In genomic region chr14:98832401-98832800, GRCm38 (mm10) we compare ENCODE assay signal across 21 mouse cellular contexts.
A peak's percentile ranks its signal among the peaks of the same experiment; 100 is the strongest.
DNase-seq lines count a peak whose midpoint lies in the region; ATAC-seq lines count a peak whose summit lies in the region.
"Had no signal": no experiment of that assay in that cellular context is flagged by ENCODE, and none has a peak within 500 bp of the region (broad histone marks: within the 10 kb centered on the region; RNA-seq: fewer than 3 reads in every experiment).

No protein-coding gene starts in this region.

- DNase-seq in forebrain, embryonic 11.5 days (ENCODE audit: low spot score), result no peak
- peak; percentile 24 for DNase-seq in kidney, adult 9 months
- DNase-seq in Muller cell, postnatal 12 days (ENCODE audit: inconsistent ontology term), result peak; percentile 35
- DNase-seq in layer of hippocampus, adult 9-10 months (ENCODE audit: low spot score), result no peak
- no peak for DNase-seq in thymus, adult 18-20 months
- DNase-seq: adrenal gland, adult 2 months; cerebellum, adult 18-20 months; cerebellum, postnatal 25 days; liver, embryonic 13.5 days; lung, adult 2 months; lung, postnatal 14 days; thymus, adult 2 months; thymus, postnatal 4 days had no signal

- peaks cover 4% of the 10 kb centered on the region; the same call in 1 of the 2 replicates for H3K4me1 ChIP-seq in forebrain, embryonic 11.5 days (replicated peaks; ENCODE audit: control insufficient read depth, insufficient read depth, low read length)
- peaks cover 30% of the 10 kb centered on the region for H3K4me1 ChIP-seq in forebrain, embryonic 13.5 days
- peaks cover 23% of the 10 kb centered on the region for H3K4me1 ChIP-seq in kidney, embryonic 16.5 days (ENCODE audit: insufficient read depth, low read length)
- H3K4me1 ChIP-seq in limb, embryonic 13.5 days, result peaks cover 11% of the 10 kb centered on the region; the same call in 1 of the 2 replicates
- H3K4me1 ChIP-seq: liver, embryonic 13.5 days; midbrain, embryonic 15.5 days had no signal

- WGBS in forebrain, embryonic 11.5 days, result 34% methylated on average over 7 of the region's 7 CpGs
- WGBS in forebrain, embryonic 13.5 days, result 17% methylated on average over 7 of the region's 7 CpGs
- 59% methylated on average over 7 of the region's 7 CpGs for WGBS in kidney, embryonic 16.5 days
- WGBS in limb, embryonic 13.5 days, result 24% methylated on average over 7 of the region's 7 CpGs

- H3K27me3 ChIP-seq in forebrain, embryonic 11.5 days (ENCODE audit: control insufficient read depth, insufficient read depth, low read length), result no peaks in the 10 kb centered on the region
- H3K27me3 ChIP-seq in forebrain, embryonic 13.5 days, result no peaks in the 10 kb centered on the region
- H3K27me3 ChIP-seq in kidney, embryonic 16.5 days (ENCODE audit: insufficient read depth, low read length), result no peaks in the 10 kb centered on the region
- H3K27me3 ChIP-seq in limb, embryonic 13.5 days, result no peaks in the 10 kb centered on the region
- H3K27me3 ChIP-seq: liver, embryonic 13.5 days; midbrain, embryonic 15.5 days had no signal

- no peak overlapping the region for H3K4me2 ChIP-seq in forebrain, embryonic 11.5 days (ENCODE audit: low read depth, low read length, severe bottlenecking)
- H3K4me2 ChIP-seq in forebrain, embryonic 13.5 days, result no peak overlapping the region
- no peak overlapping the region for H3K4me2 ChIP-seq in kidney, embryonic 16.5 days (replicated peaks; ENCODE audit: low read depth, low read length)
- peak overlapping the region; percentile 34; the same call in 1 of the 2 replicates for H3K4me2 ChIP-seq in limb, embryonic 13.5 days (replicated peaks)
- H3K4me2 ChIP-seq: heart, embryonic 11.5 days; liver, embryonic 13.5 days; midbrain, embryonic 15.5 days had no signal

- peak; percentile 39; the same call in 1 of the 2 replicates for ATAC-seq in forebrain, embryonic 11.5 days (replicated peaks; ENCODE audit: low FRiP score)
- ATAC-seq in forebrain, embryonic 13.5 days, result no peak
- ATAC-seq in kidney, embryonic 16.5 days (ENCODE audit: low FRiP score, low TSS enrichment), result no peak
- ATAC-seq in limb, embryonic 13.5 days (ENCODE audit: low FRiP score, low read depth), result no peak
- ATAC-seq: midbrain, embryonic 15.5 days; Patski had no signal

- no peaks in the 10 kb centered on the region for H3K36me3 ChIP-seq in forebrain, embryonic 11.5 days (ENCODE audit: control insufficient read depth, insufficient read depth, low read length)
- no peaks in the 10 kb centered on the region for H3K36me3 ChIP-seq in forebrain, embryonic 13.5 days (ENCODE audit: poor library complexity, severe bottlenecking)
- no peaks in the 10 kb centered on the region for H3K36me3 ChIP-seq in kidney, embryonic 16.5 days (ENCODE audit: insufficient read depth, low read length)
- H3K36me3 ChIP-seq in limb, embryonic 13.5 days, result no peaks in the 10 kb centered on the region
- H3K36me3 ChIP-seq: embryonic facial prominence, embryonic 10.5 days; liver, embryonic 13.5 days; midbrain, embryonic 15.5 days had no signal

- no peak overlapping the region for H3K4me3 ChIP-seq in forebrain, embryonic 11.5 days (ENCODE audit: low read depth, low read length)
- H3K4me3 ChIP-seq in forebrain, embryonic 13.5 days, result no peak overlapping the region
- H3K4me3 ChIP-seq in kidney, embryonic 16.5 days (ENCODE audit: low read length), result no peak overlapping the region
- no peak overlapping the region for H3K4me3 ChIP-seq in limb, embryonic 13.5 days
- H3K4me3 ChIP-seq: embryonic facial prominence, embryonic 10.5 days; left cerebral cortex, adult 2 months; liver, embryonic 13.5 days; midbrain, embryonic 15.5 days had no signal

- no peak overlapping the region for H3K27ac ChIP-seq in forebrain, embryonic 11.5 days (ENCODE audit: low read depth, low read length)
- no peak overlapping the region for H3K27ac ChIP-seq in forebrain, embryonic 13.5 days
- H3K27ac ChIP-seq in kidney, embryonic 16.5 days (ENCODE audit: low read length), result no peak overlapping the region
- H3K27ac ChIP-seq in limb, embryonic 13.5 days, result no peak overlapping the region
- H3K27ac ChIP-seq: embryonic facial prominence, embryonic 10.5 days; left cerebral cortex, adult 2 months; liver, embryonic 13.5 days; midbrain, embryonic 15.5 days had no signal

- H3K9me3 ChIP-seq in forebrain, embryonic 11.5 days (ENCODE audit: control insufficient read depth, low read length), result no peaks in the 10 kb centered on the region
- no peaks in the 10 kb centered on the region for H3K9me3 ChIP-seq in forebrain, embryonic 13.5 days (replicated peaks)
- H3K9me3 ChIP-seq in kidney, embryonic 16.5 days (ENCODE audit: low read length), result no peaks in the 10 kb centered on the region
- H3K9me3 ChIP-seq in limb, embryonic 13.5 days, result no peaks in the 10 kb centered on the region
- H3K9me3 ChIP-seq: embryonic facial prominence, embryonic 10.5 days; liver, embryonic 13.5 days; midbrain, embryonic 15.5 days had no signal

- no peak overlapping the region for H3K9ac ChIP-seq in forebrain, embryonic 11.5 days (ENCODE audit: low read length)
- H3K9ac ChIP-seq in forebrain, embryonic 13.5 days, result no peak overlapping the region
- no peak overlapping the region for H3K9ac ChIP-seq in kidney, embryonic 16.5 days (replicated peaks; ENCODE audit: low read length)
- H3K9ac ChIP-seq in limb, embryonic 13.5 days, result no peak overlapping the region
- H3K9ac ChIP-seq: liver, embryonic 13.5 days; midbrain, embryonic 15.5 days had no signal

Comparison
In these comparisons a context has a peak if more than half of its experiments do, and no peak if none do; other contexts are left out.
1. DNase-seq: peak in kidney, adult 9 months (single experiment) and Muller cell, postnatal 12 days (single experiment); none in forebrain, embryonic 11.5 days (single experiment), layer of hippocampus, adult 9-10 months (single experiment) and thymus, adult 18-20 months (0 of 2).